Mouse (Mus musculus) thymus, adult 2 months (tissue): ENCODE results near the gene Kcnj8.

ENCODE experiments used
- CTCF ChIP-seq: fragments of 200-500 bp; IDR thresholded peaks from 2 replicates; pipeline ENCODE4 v1.5.1; 2012; ENCODE audit warnings: mild to moderate bottlenecking, control low read depth, low read length, moderate library complexity, borderline replicate concordance; ENCODE audit not compliant: control insufficient read depth, poor library complexity, insufficient read depth; ENCODE audit errors: extremely low read depth
- POLR2A ChIP-seq: fragments of 200-500 bp; IDR thresholded peaks from 2 replicates; pipeline ENCODE4 v1.6.1; 2012; ENCODE audit warnings: mild to moderate bottlenecking, low read length, control low read depth, moderate library complexity; ENCODE audit not compliant: control insufficient read depth, poor library complexity, insufficient read depth; ENCODE audit errors: extremely low read depth

- TF ChIP-seq POLR2A (no peak), CTCF (no peak)
Observed at GRCm38 (mm10) chr6:142540131-142540530, 31.3 kb downstream of the Kcnj8 start.
